Comparison of ENCODE assay signal across 8 mouse cellular contexts in the genomic region with DNA sequence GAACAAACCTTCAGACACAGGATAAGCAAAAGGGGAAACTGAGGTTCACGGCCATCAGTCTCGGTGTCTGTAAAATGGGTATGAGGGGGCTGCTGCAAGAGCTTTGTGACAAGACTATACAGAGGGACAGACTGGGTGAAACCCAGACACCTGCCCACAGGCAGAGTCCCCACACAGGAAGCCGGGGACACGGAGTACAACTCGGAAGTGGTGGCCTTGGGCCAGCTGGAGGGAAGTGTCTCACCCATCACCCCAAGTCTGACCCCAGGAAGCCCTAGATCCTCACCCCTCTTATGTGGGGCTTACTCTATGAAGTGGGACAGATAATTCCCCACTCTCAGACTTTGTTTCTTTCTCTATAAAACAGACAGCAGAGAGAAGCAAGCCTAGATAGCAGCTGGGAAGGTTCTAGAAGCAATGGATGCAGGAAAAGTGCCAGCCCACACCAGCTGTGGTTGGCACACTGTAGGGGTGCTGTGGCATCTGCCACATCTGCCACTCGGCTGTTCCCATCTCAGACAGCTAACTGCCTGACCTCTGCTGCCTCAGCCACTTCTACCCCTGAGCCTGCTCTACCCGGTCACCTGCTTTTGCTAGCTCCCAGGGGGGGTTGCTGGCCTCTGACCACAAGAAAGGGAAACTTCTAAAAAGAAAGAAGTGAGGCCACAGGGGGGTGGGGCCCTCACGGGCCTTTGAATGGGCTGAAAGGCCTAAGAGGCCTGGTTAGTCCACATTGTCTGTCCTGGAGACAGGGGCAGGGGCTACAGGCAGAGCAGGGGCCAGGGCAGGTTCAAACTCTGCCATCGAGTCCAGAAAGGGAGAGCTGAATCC. TPM values are rescaled to one million over a fixed set of nuclear protein-coding genes. Genes with fewer than 3 reads are reported as not detected.
DNase-seq lines count a peak whose midpoint lies in the region; ATAC-seq and TF ChIP-seq lines count a peak whose summit lies in the region.

No protein-coding gene starts in this region.

- WGBS in kidney, adult 2 months = 59% methylated on average over 9 of the region's 9 CpGs

- no peak for TF ChIP-seq POLR2A in kidney, adult 2 months (IDR thresholded peaks at IDR 0.05; ENCODE audit: low read depth, low read length)

- no peak for TF ChIP-seq CTCF in kidney, adult 2 months (conservative IDR thresholded peaks at IDR 0.05; ENCODE audit: insufficient read depth, insufficient read length, low read depth, low read length)

- no peak for ATAC-seq in megakaryocyte-erythroid progenitor cell, adult 5-6 weeks (replicated peaks; ENCODE audit: low FRiP score, low TSS enrichment, poor library complexity, severe bottlenecking)

- H3K36me3 ChIP-seq in kidney, adult 2 months (ENCODE audit: control insufficient read depth, insufficient read depth, low read length) = no peaks in the 10 kb centered on the region

- no peaks in the 10 kb centered on the region for H3K27me3 ChIP-seq in kidney, adult 2 months (replicated peaks; ENCODE audit: control insufficient read depth, insufficient read depth, low read length)

- peaks cover 10% of the 10 kb centered on the region; the same call in 1 of the 2 replicates for H3K4me1 ChIP-seq in kidney, adult 2 months (ENCODE audit: control insufficient read depth, insufficient read depth, low read length)

- peak overlapping the region; percentile 8; the same call in 1 of the 2 replicates for H3K4me3 ChIP-seq in kidney, adult 2 months (ENCODE audit: insufficient read depth, low read depth, low read length)

- no peak overlapping the region for H3K27ac ChIP-seq in kidney, adult 2 months (ENCODE audit: insufficient read depth, low read depth, low read length)

- DNase-seq in kidney, adult 2 months = no peak
- DNase-seq in kidney, adult 11 months = no peak
- DNase-seq in c-Kit-positive CD71-negative TER-119-negative erythroid progenitor cells, embryonic 14.5 days (ENCODE audit: low read depth) = peak; percentile 41
- peak; percentile 36 for DNase-seq in kidney, postnatal 14 days
- DNase-seq in spleen, postnatal 4 days (ENCODE audit: low spot score in 2 of 2) = peak; percentile 59 to 72
- DNase-seq in adrenal gland, adult (ENCODE audit: inconsistent age in 2 of 2, low spot score in 1 of 2) = no peak
- no peak for DNase-seq in cerebellum, postnatal 25 days

RNA-seq across cellular contexts. Expression of a gene that starts 1.4 kb away (rescaled TPM):
- polyA plus RNA-seq in kidney, adult 2 months (2012; rRNA removed) = 21.9 and 23.2 TPM in 2 replicates
- 3.2 and 4.9 TPM in 2 replicates for total RNA-seq in megakaryocyte-erythroid progenitor cell, adult 5-6 weeks (2014; fragmentation: Nextera tagmentation)
- total RNA-seq in megakaryocyte-erythroid progenitor cell, adult 5-6 weeks (2017) = 3.4 and 5.2 TPM in 2 replicates

RNA-seq across cellular contexts. Expression of a gene that starts 51.6 kb away (rescaled TPM):
- polyA plus RNA-seq in kidney, adult 2 months (2012; rRNA removed) = 204 and 218 TPM in 2 replicates
- 450 and 540 TPM in 2 replicates for total RNA-seq in megakaryocyte-erythroid progenitor cell, adult 5-6 weeks (2014; fragmentation: Nextera tagmentation)
- total RNA-seq in megakaryocyte-erythroid progenitor cell, adult 5-6 weeks (2017) = 724 and 794 TPM in 2 replicates

RNA-seq across cellular contexts. Expression of a gene that starts 51.9 kb away (rescaled TPM):
- polyA plus RNA-seq in kidney, adult 2 months (2012; rRNA removed) = 26.4 and 35.6 TPM in 2 replicates
- total RNA-seq in megakaryocyte-erythroid progenitor cell, adult 5-6 weeks (2014; fragmentation: Nextera tagmentation) = 12.7 and 33.4 TPM in 2 replicates
- total RNA-seq in megakaryocyte-erythroid progenitor cell, adult 5-6 weeks (2017) = 22.3 and 25.9 TPM in 2 replicates

Comparison
In these comparisons a context has a peak if more than half of its experiments do, and no peak if none do; other contexts are left out.
1. DNase-seq: peak in c-Kit-positive CD71-negative TER-119-negative erythroid progenitor cells, embryonic 14.5 days (single experiment), kidney, postnatal 14 days (single experiment) and spleen, postnatal 4 days (2 of 2); none in kidney, adult 2 months (single experiment), kidney, adult 11 months (single experiment), adrenal gland, adult (0 of 2) and cerebellum, postnatal 25 days (0 of 2).